Mouse (Mus musculus) megakaryocyte, embryonic 14.5 days (primary cell): Measurements from ENCODE around the gene Mllt10. TPM values are rescaled to one million over a fixed set of nuclear protein-coding genes. Genes with fewer than 3 reads are reported as not detected.

ENCODE experiments used
- H3K27me3 ChIP-seq: replicated peaks from 2 replicates; pipeline ENCODE3; 2012; ENCODE audit warnings: inconsistent platforms
- H3K36me3 ChIP-seq: replicated peaks from 2 replicates; pipeline ENCODE3; 2012; ENCODE audit warnings: low read length, inconsistent platforms, mixed read lengths
- H3K4me1 ChIP-seq: 2 replicates; pipeline ENCODE4 v1.6.1; 2012; ENCODE audit warnings: inconsistent platforms
- H3K4me3 ChIP-seq: replicated peaks from 2 replicates; pipeline ENCODE3; 2012; ENCODE audit warnings: moderate library complexity, mild to moderate bottlenecking, inconsistent platforms
- H3K9me3 ChIP-seq: 2 replicates; pipeline ENCODE4 v1.6.1; 2012; ENCODE audit warnings: inconsistent platforms
- FLI1 ChIP-seq: IDR thresholded peaks from 2 replicates; pipeline ENCODE4 v1.6.1; 2012; ENCODE audit warnings: low read length, inconsistent platforms, mixed read lengths
- GATA1 ChIP-seq: IDR thresholded peaks from 3 replicates; pipeline ENCODE4 v1.6.1; 2012; ENCODE audit warnings: mixed read lengths, low read length, inconsistent platforms, borderline replicate concordance
- polyA plus RNA-seq: library from polyadenylated mRNA; stranded (reverse); fragments of >175 nt; gene quantifications from 2 replicates; pipeline ENCODE4 v1.2.3, GENCODE M21; 2012; ENCODE audit warnings: low replicate concordance; ENCODE audit not compliant: insufficient read depth

The Mllt10 gene
- polyA plus RNA-seq, 1 experiment, result 5.1 TPM

DNA sequence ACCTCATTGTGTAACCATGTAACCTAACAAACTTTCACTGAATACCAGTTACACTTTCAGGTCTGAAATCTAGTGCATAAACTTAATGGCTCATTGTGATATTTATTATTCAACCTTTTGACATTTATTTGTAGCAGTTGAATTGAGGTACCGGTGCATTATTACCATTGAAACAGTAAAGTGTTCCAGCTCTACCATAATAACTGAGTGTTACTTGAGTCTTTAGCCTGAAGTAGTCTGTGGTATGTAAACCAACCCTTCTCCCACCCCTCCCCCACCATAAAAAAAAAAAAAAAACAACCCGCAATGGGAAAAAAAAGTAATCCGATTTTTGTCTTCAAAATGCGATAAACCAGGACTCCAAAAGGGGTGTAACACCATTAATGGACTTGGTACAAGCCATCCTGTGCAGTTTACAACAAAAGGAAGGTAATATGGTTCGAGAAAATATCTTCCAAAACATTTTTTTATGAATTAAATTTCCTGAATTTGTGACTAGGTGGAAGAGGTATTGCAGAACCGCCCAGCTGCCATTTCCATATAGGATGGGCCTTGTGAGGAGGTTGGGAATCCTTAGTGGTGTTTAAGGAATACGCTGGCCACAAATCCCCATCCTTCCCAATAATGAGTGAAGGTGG, 9.8 kb upstream of the Mllt10 start:
- H3K4me3 ChIP-seq, result no peak overlapping the region
- TF ChIP-seq FLI1 (no peak), GATA1 (no peak)
- H3K27me3 ChIP-seq, result peaks cover 45% of the 10 kb centered on the region
- peaks cover 38% of the 10 kb centered on the region for H3K4me1 ChIP-seq
- no peaks in the 10 kb centered on the region for H3K9me3 ChIP-seq
- no peaks in the 10 kb centered on the region for H3K36me3 ChIP-seq

DNA sequence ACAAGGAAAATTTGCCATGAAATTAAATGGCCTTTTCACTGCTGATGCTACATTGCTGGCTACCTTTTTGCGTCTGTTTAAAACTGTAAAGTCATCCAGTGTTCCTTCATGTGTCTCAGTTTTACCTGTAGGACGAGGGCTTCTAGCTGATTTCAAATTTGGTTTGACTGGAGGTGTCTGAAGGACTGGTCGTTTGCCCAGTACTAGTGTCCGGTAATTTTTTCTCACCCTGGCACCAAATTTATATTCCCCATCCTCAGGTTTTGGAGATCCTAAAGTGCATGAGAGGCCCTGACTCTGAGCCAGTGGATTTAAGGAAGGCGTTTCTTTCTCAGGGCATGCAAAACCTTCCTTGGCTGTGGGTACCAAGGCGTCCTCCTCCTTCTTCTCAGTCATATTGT, 9.3 kb upstream of the Mllt10 start:
- Histone ChIP-seq H3K4me3 (peak overlapping the region; percentile 97), H3K9me3 (no peaks in the 10 kb centered on the region), H3K36me3 (no peaks in the 10 kb centered on the region), H3K4me1 (peaks cover 44% of the 10 kb centered on the region), H3K27me3 (peaks cover 40% of the 10 kb centered on the region)
- no peak for TF ChIP-seq FLI1
- TF ChIP-seq GATA1, result no peak

DNA sequence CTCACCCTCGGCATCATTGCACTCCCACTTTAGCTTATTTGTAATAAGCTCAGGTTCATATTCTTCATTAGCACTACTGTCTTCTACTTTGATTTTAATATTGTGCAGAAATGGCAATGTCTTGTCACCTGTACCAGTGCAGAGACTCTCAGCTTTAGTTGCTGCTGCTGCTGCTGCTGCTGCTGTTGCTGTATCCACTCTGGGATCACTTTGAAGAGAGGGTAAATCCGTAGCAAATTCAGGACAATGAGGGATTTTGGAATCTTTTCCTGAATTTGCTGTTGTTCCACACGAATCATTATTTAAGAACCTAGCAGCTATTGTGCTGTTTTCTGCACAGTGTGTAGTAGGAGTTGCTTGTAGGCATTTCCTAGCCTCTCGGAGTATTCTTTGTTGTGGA, 8.9 kb upstream of the Mllt10 start:
- Histone ChIP-seq H3K27me3 (peaks cover 37% of the 10 kb centered on the region), H3K9me3 (no peaks in the 10 kb centered on the region), H3K36me3 (no peaks in the 10 kb centered on the region), H3K4me1 (peaks cover 44% of the 10 kb centered on the region), H3K4me3 (peak overlapping the region; percentile 97)
- no peak for TF ChIP-seq FLI1

DNA sequence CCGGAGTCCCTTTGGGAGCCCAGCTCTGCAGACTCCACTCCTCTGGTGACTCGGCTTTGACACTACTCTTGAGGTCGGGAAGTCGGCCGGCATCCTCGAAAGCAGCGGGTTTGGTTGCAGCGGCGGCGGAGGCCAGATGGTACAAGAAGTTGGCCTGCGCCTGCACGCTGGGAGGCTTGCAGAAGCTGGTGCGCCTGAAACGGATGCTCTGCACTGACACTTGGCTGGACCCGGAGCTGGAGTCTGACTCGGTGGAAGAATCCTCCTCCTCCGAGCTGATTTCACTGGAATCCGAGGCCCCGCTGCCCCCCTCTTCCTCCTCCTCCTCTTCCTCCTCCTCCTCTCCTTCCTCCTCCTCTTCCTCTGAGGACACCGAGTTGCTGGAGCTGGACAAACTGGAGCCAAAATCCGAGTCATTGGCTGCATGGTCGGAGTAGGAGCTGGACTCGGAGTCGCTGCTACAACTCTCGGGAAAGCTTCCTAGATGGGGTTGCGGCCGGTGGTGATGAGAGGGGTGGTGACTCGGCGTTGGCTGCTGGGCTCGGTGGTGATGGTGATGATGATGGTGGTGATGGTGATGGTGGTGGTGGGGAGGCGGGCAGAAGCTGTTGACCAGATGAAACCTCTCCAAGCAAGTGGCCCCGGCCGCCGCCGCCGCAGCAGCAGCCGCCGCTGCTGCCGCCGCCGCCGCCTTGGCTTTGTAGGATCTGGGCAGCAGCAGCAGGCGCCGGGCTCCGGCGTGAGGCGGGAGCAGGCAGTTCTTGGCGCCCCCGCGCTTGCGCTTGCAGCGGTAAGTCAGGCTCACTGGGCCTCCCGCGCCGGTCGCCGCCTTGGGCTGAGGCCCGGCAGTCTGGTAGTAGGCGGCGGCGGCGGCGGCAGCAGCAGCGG, 8.0 kb upstream of the Mllt10 start:
- H3K36me3 ChIP-seq, result no peaks in the 10 kb centered on the region
- peak overlapping the region; percentile 97 for H3K4me3 ChIP-seq
- H3K27me3 ChIP-seq, result peaks cover 34% of the 10 kb centered on the region
- no peaks in the 10 kb centered on the region for H3K9me3 ChIP-seq
- TF ChIP-seq GATA1, result no peak
- TF ChIP-seq FLI1, result no peak
- peaks cover 44% of the 10 kb centered on the region for H3K4me1 ChIP-seq

DNA sequence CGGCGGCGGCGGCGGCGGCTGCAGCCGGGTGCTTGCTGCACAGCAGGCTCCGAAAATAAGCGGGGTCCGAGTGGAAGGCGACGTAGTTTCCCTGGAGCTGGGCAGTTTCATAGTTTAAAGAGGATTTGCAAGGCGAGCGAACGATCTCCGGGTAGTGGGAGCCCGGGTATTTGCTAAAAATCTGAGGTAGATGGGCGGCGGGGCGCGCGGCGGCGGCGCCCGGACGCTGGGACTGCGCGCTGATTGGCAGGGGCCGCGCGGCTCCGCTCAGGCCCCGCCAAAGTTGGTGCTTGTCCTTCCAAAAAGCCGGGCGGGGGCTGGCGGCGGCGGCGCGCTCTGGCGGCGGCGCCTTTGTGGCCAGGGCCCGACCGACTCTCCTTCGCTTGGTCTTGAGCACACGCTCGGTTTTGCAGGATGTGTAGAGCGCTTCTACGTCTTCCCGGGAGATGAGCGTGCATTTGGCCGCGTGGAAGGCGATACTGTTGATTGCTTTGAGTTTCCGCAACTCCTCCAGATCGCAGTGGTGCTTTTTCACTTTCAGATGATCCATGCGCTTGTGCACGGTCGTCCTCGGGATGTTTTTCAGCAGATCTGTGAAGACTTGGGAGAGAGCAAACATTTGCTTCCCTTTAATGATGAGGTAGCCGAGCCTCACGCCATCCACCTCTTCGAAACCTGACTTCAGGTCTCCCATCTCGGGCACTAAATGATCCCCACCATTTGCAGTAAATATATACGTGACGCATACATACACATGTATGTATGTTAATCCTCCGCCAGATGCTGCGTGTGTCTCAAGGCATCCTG, 7.2 kb upstream of the Mllt10 start:
- H3K4me1 ChIP-seq, result peaks cover 44% of the 10 kb centered on the region
- H3K9me3 ChIP-seq, result no peaks in the 10 kb centered on the region
- peaks cover 33% of the 10 kb centered on the region for H3K27me3 ChIP-seq
- H3K36me3 ChIP-seq, result no peaks in the 10 kb centered on the region
- no peak for TF ChIP-seq FLI1
- H3K4me3 ChIP-seq, result peak overlapping the region; percentile 97

DNA sequence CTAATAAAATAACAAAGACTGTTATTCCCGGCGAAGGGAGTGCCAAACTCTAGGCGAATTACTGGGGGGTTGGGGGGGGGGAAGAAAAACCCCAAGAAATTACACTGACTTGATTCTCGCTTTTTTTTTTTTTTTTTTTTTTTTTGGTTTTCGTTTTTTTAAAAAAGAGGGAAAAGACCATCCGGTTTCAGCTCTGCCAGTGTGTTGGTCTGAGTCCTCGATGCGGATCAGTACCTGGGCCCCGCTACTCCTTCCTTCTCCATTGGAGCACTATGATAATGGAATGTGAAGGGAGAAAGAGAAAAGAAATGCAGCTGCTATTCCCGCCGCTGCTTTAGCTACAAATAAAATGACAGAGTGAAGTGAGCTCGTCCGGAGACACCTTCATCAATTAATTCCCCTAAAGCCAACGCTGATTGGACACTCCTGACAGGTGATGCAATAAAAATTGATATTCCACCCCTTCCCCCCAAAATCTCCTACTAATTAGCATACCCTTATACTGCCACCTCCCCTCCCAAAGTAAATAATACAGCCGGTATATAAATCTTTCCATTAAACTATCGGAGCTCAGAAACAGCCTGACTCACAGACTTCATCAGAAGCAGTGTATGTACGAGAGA, 6.5 kb upstream of the Mllt10 start, which contains the start of gene Skida1:
TSS of gene Skida1 (minus strand) at position 599 of the 623 bp plus-strand sequence.
- H3K36me3 ChIP-seq, result no peaks in the 10 kb centered on the region
- no peak for TF ChIP-seq FLI1
- no peak for TF ChIP-seq GATA1

DNA sequence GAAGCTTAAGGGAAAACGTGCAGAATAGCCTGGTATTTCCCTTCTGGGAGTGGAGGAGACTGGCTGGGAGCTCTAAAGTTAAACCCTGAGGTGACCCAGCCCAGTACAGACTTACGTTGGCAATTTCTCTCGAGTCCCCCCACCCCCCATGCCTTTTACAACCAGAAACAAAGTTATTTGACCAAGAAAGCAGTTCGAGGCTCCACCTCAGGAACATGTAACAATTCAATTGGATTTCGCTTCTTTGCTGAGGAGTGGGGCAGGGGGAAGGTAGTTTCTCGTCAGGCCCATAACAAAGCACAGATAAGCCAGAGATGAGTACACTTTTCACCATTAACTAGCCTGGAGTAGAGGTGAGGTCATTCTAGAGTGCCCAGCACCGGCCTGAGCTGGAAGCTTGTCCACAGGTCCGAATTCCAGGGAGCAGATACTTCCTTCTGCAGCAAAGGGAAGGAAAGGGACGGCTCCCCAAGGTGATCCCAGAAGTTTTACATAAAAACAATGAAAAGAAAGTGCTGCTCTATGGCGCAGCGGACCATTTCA, 5.7 kb upstream of the Mllt10 start:
- peaks cover 32% of the 10 kb centered on the region for H3K27me3 ChIP-seq
- peaks cover 44% of the 10 kb centered on the region for H3K4me1 ChIP-seq
- no peak for TF ChIP-seq GATA1
- no peak for TF ChIP-seq FLI1
- peak overlapping the region; percentile 97 for H3K4me3 ChIP-seq
- H3K9me3 ChIP-seq, result no peaks in the 10 kb centered on the region
- H3K36me3 ChIP-seq, result no peaks in the 10 kb centered on the region

More for the DNA sequence above, 6.5 kb upstream of the Mllt10 start, which contains the start of gene Skida1:
- H3K27me3 ChIP-seq, result peaks cover 32% of the 10 kb centered on the region
- H3K4me3 ChIP-seq, result peak within 1 kb of the TSS; percentile 97
- H3K9me3 ChIP-seq, result no peaks in the 10 kb centered on the region
- H3K4me1 ChIP-seq, result peaks cover 44% of the 10 kb centered on the region

DNA sequence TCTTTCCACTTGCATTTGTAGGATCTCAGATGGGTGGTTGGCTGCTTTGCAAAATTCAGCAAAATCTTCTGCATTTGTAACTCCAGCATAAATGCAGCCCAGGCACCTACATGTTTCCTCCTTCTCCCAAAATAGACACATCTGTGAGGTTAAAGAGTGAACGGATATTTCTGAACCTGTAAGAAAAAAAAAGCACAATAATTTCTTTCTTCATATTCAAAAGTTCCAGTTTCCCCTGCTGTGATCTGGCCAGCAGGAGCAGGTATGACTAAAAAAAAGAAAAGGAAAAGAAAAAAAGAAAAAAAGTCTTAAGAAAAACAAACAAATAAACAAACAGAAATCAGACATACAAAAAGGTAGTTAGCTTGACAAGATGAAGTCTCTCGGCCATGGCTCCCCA, 5.0 kb upstream of the Mllt10 start:
- Histone ChIP-seq H3K36me3 (no peaks in the 10 kb centered on the region), H3K4me3 (peak overlapping the region; percentile 97), H3K9me3 (no peaks in the 10 kb centered on the region), H3K27me3 (peaks cover 32% of the 10 kb centered on the region), H3K4me1 (peaks cover 45% of the 10 kb centered on the region)
- no peak for TF ChIP-seq GATA1
- TF ChIP-seq FLI1, result no peak

DNA sequence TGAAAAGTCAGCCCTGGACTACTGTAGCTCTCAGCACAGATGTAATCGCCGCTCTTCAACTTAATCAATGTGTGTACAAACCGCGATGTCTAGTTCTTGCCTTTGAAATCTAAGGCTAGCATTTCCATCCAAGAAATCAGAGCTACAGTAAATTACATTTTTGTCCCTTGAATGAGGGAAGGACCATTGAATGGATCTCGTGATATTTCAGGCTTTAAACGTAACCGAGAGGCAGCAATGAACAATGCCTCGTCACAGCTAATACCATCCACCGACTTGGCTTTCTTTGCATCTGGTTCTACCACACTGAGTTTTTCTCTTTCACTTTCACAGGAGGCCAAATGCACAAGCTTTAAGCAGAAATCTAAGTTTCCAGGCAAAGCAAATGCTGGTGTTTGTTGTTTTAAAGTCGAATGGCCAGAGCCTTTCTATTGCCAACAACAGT, 4.5 kb upstream of the Mllt10 start:
- TF ChIP-seq GATA1 (no peak), FLI1 (no peak)
- Histone ChIP-seq H3K27me3 (peaks cover 31% of the 10 kb centered on the region), H3K4me3 (peak overlapping the region; percentile 86), H3K36me3 (no peaks in the 10 kb centered on the region), H3K9me3 (no peaks in the 10 kb centered on the region), H3K4me1 (peaks cover 50% of the 10 kb centered on the region)
